Comparison of ENCODE assay signal across 8 mouse cellular contexts in genomic region chr6:101198943-101199298, GRCm38 (mm10).
DNase-seq lines count a peak whose midpoint lies in the region; ATAC-seq lines count a peak whose summit lies in the region.

No protein-coding gene starts in this region.

- H3K36me3 ChIP-seq in hindbrain, embryonic 14.5 days (replicated peaks; ENCODE audit: control insufficient read depth, insufficient read depth), result no peaks in the 10 kb centered on the region
- H3K36me3 ChIP-seq in neural tube, embryonic 13.5 days, result no peaks in the 10 kb centered on the region

- 2% methylated on average over 8 of the region's 8 CpGs for WGBS in hindbrain, embryonic 14.5 days
- WGBS in neural tube, embryonic 13.5 days, result 2% methylated on average over 8 of the region's 8 CpGs

- H3K4me1 ChIP-seq in hindbrain, embryonic 14.5 days (replicated peaks; ENCODE audit: control insufficient read depth, insufficient read depth, low read length), result peaks cover 25% of the 10 kb centered on the region; the same call in 1 of the 2 replicates
- peaks cover 57% of the 10 kb centered on the region for H3K4me1 ChIP-seq in neural tube, embryonic 13.5 days (replicated peaks)

- ATAC-seq in hindbrain, embryonic 14.5 days (ENCODE audit: low FRiP score), result peak; percentile 77
- peak; percentile 82 for ATAC-seq in neural tube, embryonic 13.5 days (ENCODE audit: low read depth)

- peak overlapping the region; percentile 78 for H3K27ac ChIP-seq in hindbrain, embryonic 14.5 days
- peak overlapping the region; percentile 86 for H3K27ac ChIP-seq in neural tube, embryonic 13.5 days (replicated peaks)

- no peaks in the 10 kb centered on the region for H3K9me3 ChIP-seq in hindbrain, embryonic 14.5 days (ENCODE audit: control insufficient read depth, low read length)
- no peaks in the 10 kb centered on the region for H3K9me3 ChIP-seq in neural tube, embryonic 13.5 days

- DNase-seq in kidney, postnatal 4 days, result peak; percentile 28 to 45
- DNase-seq in kidney, adult 8-10 months, result no peak
- peak; percentile 39 for DNase-seq in embryo, embryonic 9.5 days (ENCODE audit: extremely low spot score)
- peak; percentile 58 for DNase-seq in hindbrain, embryonic 14.5 days (ENCODE audit: low spot score)
- DNase-seq in spleen, adult 18-20 months, result no peak
- DNase-seq in T-cell, adult 2 months (ENCODE audit: low spot score), result no peak
- no peak for DNase-seq in spleen, postnatal 4 days (ENCODE audit: low spot score in 2 of 2)

- H3K4me3 ChIP-seq in hindbrain, embryonic 14.5 days (replicated peaks; ENCODE audit: low read length), result peak overlapping the region; percentile 44
- peak overlapping the region; percentile 47 for H3K4me3 ChIP-seq in neural tube, embryonic 13.5 days

- H3K4me2 ChIP-seq in hindbrain, embryonic 14.5 days (replicated peaks), result peak overlapping the region; percentile 90
- peak overlapping the region; percentile 77 for H3K4me2 ChIP-seq in neural tube, embryonic 13.5 days

- no peaks in the 10 kb centered on the region for H3K27me3 ChIP-seq in hindbrain, embryonic 14.5 days (ENCODE audit: control insufficient read depth, insufficient read depth, low read length)
- H3K27me3 ChIP-seq in neural tube, embryonic 13.5 days, result no peaks in the 10 kb centered on the region

- peak overlapping the region; percentile 57 for H3K9ac ChIP-seq in hindbrain, embryonic 14.5 days
- H3K9ac ChIP-seq in neural tube, embryonic 13.5 days, result peak overlapping the region; percentile 69

Comparison
In these comparisons a context has a peak if more than half of its experiments do, and no peak if none do; other contexts are left out.
1. DNase-seq: peak in kidney, postnatal 4 days (2 of 2), embryo, embryonic 9.5 days (single experiment) and hindbrain, embryonic 14.5 days (single experiment); none in kidney, adult 8-10 months (0 of 2), spleen, adult 18-20 months (0 of 2), T-cell, adult 2 months (single experiment) and spleen, postnatal 4 days (0 of 2).